Mouse (Mus musculus): ENCODE measurements around the gene Myh13. TPM values are rescaled to one million over a fixed set of nuclear protein-coding genes. Genes with fewer than 3 reads are reported as not detected.

Myh13 gene
- polyA plus RNA-seq, 1 experiment from 2014 or later, result 0.20 TPM

GRCm38 (mm10) chr11:67353011-67353410, 31.6 kb downstream of the Myh13 start:
- 67% methylated on average over 4 of the region's 4 CpGs for WGBS
- no peak overlapping the region for H3K27ac ChIP-seq (ENCODE audit: low read depth, low read length)
- no peaks in the 10 kb centered on the region for H3K36me3 ChIP-seq (ENCODE audit: control insufficient read depth, insufficient read depth, low read length)
- H3K27me3 ChIP-seq (ENCODE audit: control insufficient read depth, insufficient read depth, low read length), result no peaks in the 10 kb centered on the region
- H3K4me2 ChIP-seq (ENCODE audit: low read depth, low read length), result no peak overlapping the region
- H3K4me3 ChIP-seq (ENCODE audit: low read depth, low read length), result no peak overlapping the region
- no peaks in the 10 kb centered on the region for H3K4me1 ChIP-seq (ENCODE audit: control insufficient read depth, insufficient read depth, low read length)
- H3K9ac ChIP-seq (replicated peaks; ENCODE audit: low read depth, low read length), result no peak overlapping the region
- no peak for ATAC-seq (ENCODE audit: low read depth)
- no peaks in the 10 kb centered on the region for H3K9me3 ChIP-seq (ENCODE audit: control insufficient read depth, low read length)

GRCm38 (mm10) chr11:67358031-67358430, 36.6 kb downstream of the Myh13 start:
- no peaks in the 10 kb centered on the region for H3K36me3 ChIP-seq (ENCODE audit: control insufficient read depth, insufficient read depth, low read length)
- WGBS, result 79% methylated on average over 10 of the region's 10 CpGs

GRCm38 (mm10) chr11:67362236-67362635, 40.8 kb downstream of the Myh13 start:
- Histone ChIP-seq H3K4me1 (ENCODE audit: control insufficient read depth, insufficient read depth, low read length) (no peaks in the 10 kb centered on the region), H3K4me3 (ENCODE audit: low read depth, low read length) (no peak overlapping the region), H3K27me3 (ENCODE audit: control insufficient read depth, insufficient read depth, low read length) (no peaks in the 10 kb centered on the region), H3K4me2 (ENCODE audit: low read depth, low read length) (no peak overlapping the region), H3K36me3 (ENCODE audit: control insufficient read depth, insufficient read depth, low read length) (no peaks in the 10 kb centered on the region), H3K27ac (ENCODE audit: low read depth, low read length) (no peak overlapping the region), H3K9ac (replicated peaks; ENCODE audit: low read depth, low read length) (no peak overlapping the region), H3K9me3 (ENCODE audit: control insufficient read depth, low read length) (no peaks in the 10 kb centered on the region)
- 81% methylated on average over 3 of the region's 3 CpGs for WGBS
- ATAC-seq (ENCODE audit: low read depth), result no peak

More at GRCm38 (mm10) chr11:67358031-67358430, 36.6 kb downstream of the Myh13 start:
- no peak for ATAC-seq (ENCODE audit: low read depth)
- Histone ChIP-seq H3K27ac (ENCODE audit: low read depth, low read length) (no peak overlapping the region), H3K4me2 (ENCODE audit: low read depth, low read length) (no peak overlapping the region), H3K9ac (replicated peaks; ENCODE audit: low read depth, low read length) (no peak overlapping the region), H3K27me3 (ENCODE audit: control insufficient read depth, insufficient read depth, low read length) (no peaks in the 10 kb centered on the region), H3K4me1 (ENCODE audit: control insufficient read depth, insufficient read depth, low read length) (no peaks in the 10 kb centered on the region), H3K9me3 (ENCODE audit: control insufficient read depth, low read length) (no peaks in the 10 kb centered on the region), H3K4me3 (ENCODE audit: low read depth, low read length) (no peak overlapping the region)

GRCm38 (mm10) chr11:67364551-67364950, 43.1 kb downstream of the Myh13 start:
- Histone ChIP-seq H3K27ac (ENCODE audit: low read depth, low read length) (no peak overlapping the region), H3K27me3 (ENCODE audit: control insufficient read depth, insufficient read depth, low read length) (no peaks in the 10 kb centered on the region), H3K36me3 (ENCODE audit: control insufficient read depth, insufficient read depth, low read length) (no peaks in the 10 kb centered on the region), H3K4me1 (ENCODE audit: control insufficient read depth, insufficient read depth, low read length) (no peaks in the 10 kb centered on the region), H3K9me3 (ENCODE audit: control insufficient read depth, low read length) (no peaks in the 10 kb centered on the region), H3K9ac (replicated peaks; ENCODE audit: low read depth, low read length) (no peak overlapping the region), H3K4me3 (ENCODE audit: low read depth, low read length) (no peak overlapping the region), H3K4me2 (ENCODE audit: low read depth, low read length) (no peak overlapping the region)
- no peak for ATAC-seq (ENCODE audit: low read depth)
- 91% methylated on average over 12 of the region's 12 CpGs for WGBS

- Histone ChIP-seq H3K4me3 (ENCODE audit: low read depth, low read length) (no peak overlapping the region), H3K4me1 (ENCODE audit: control insufficient read depth, insufficient read depth, low read length) (no peaks in the 10 kb centered on the region), H3K36me3 (ENCODE audit: control insufficient read depth, insufficient read depth, low read length) (no peaks in the 10 kb centered on the region), H3K27ac (ENCODE audit: low read depth, low read length) (no peak overlapping the region), H3K9ac (replicated peaks; ENCODE audit: low read depth, low read length) (no peak overlapping the region), H3K4me2 (ENCODE audit: low read depth, low read length) (no peak overlapping the region), H3K27me3 (ENCODE audit: control insufficient read depth, insufficient read depth, low read length) (no peaks in the 10 kb centered on the region), H3K9me3 (ENCODE audit: control insufficient read depth, low read length) (no peaks in the 10 kb centered on the region)
- no peak for ATAC-seq (ENCODE audit: low read depth)
- WGBS, result 97% methylated on average over 14 of the region's 14 CpGs
These were observed 43.7 kb downstream of the Myh13 start for GRCm38 (mm10) chr11:67364986-67365721.

- Histone ChIP-seq H3K36me3 (ENCODE audit: control insufficient read depth, insufficient read depth, low read length) (no peaks in the 10 kb centered on the region), H3K4me3 (ENCODE audit: low read depth, low read length) (no peak overlapping the region), H3K9ac (replicated peaks; ENCODE audit: low read depth, low read length) (no peak overlapping the region), H3K4me1 (ENCODE audit: control insufficient read depth, insufficient read depth, low read length) (no peaks in the 10 kb centered on the region), H3K27ac (ENCODE audit: low read depth, low read length) (no peak overlapping the region), H3K4me2 (ENCODE audit: low read depth, low read length) (no peak overlapping the region), H3K9me3 (ENCODE audit: control insufficient read depth, low read length) (no peaks in the 10 kb centered on the region), H3K27me3 (ENCODE audit: control insufficient read depth, insufficient read depth, low read length) (no peaks in the 10 kb centered on the region)
- WGBS, result 56% methylated on average over 9 of the region's 9 CpGs
- ATAC-seq (ENCODE audit: low read depth), result no peak
These were observed 45.5 kb downstream of the Myh13 start for GRCm38 (mm10) chr11:67366936-67367335.

- Histone ChIP-seq H3K9me3 (ENCODE audit: control insufficient read depth, low read length) (no peaks in the 10 kb centered on the region), H3K36me3 (ENCODE audit: control insufficient read depth, insufficient read depth, low read length) (no peaks in the 10 kb centered on the region), H3K4me3 (ENCODE audit: low read depth, low read length) (no peak overlapping the region), H3K27me3 (ENCODE audit: control insufficient read depth, insufficient read depth, low read length) (no peaks in the 10 kb centered on the region), H3K27ac (ENCODE audit: low read depth, low read length) (no peak overlapping the region), H3K4me1 (ENCODE audit: control insufficient read depth, insufficient read depth, low read length) (no peaks in the 10 kb centered on the region), H3K4me2 (ENCODE audit: low read depth, low read length) (no peak overlapping the region), H3K9ac (replicated peaks; ENCODE audit: low read depth, low read length) (no peak overlapping the region)
- ATAC-seq (ENCODE audit: low read depth), result no peak
- 49% methylated on average over 2 of the region's 2 CpGs for WGBS
These were observed 51.9 kb downstream of the Myh13 start for GRCm38 (mm10) chr11:67373333-67373732.

- no peak overlapping the region for H3K9ac ChIP-seq (replicated peaks; ENCODE audit: low read depth, low read length)
- no peak for ATAC-seq (ENCODE audit: low read depth)
- H3K4me2 ChIP-seq (ENCODE audit: low read depth, low read length), result no peak overlapping the region
- peaks cover 8% of the 10 kb centered on the region for H3K4me1 ChIP-seq (ENCODE audit: control insufficient read depth, insufficient read depth, low read length)
- H3K9me3 ChIP-seq (ENCODE audit: control insufficient read depth, low read length), result no peaks in the 10 kb centered on the region
- H3K36me3 ChIP-seq (ENCODE audit: control insufficient read depth, insufficient read depth, low read length), result no peaks in the 10 kb centered on the region
- H3K27ac ChIP-seq (ENCODE audit: low read depth, low read length), result no peak overlapping the region
- H3K4me3 ChIP-seq (ENCODE audit: low read depth, low read length), result no peak overlapping the region
- no peaks in the 10 kb centered on the region for H3K27me3 ChIP-seq (ENCODE audit: control insufficient read depth, insufficient read depth, low read length)
These were observed 54.9 kb downstream of the Myh13 start for GRCm38 (mm10) chr11:67376308-67376707.

GRCm38 (mm10) chr11:67379703-67380510, 58.4 kb downstream of the Myh13 start:
- H3K36me3 ChIP-seq (ENCODE audit: control insufficient read depth, insufficient read depth, low read length), result no peaks in the 10 kb centered on the region
- H3K9ac ChIP-seq (replicated peaks; ENCODE audit: low read depth, low read length), result no peak overlapping the region
- H3K9me3 ChIP-seq (ENCODE audit: control insufficient read depth, low read length), result no peaks in the 10 kb centered on the region
- no peak overlapping the region for H3K4me3 ChIP-seq (ENCODE audit: low read depth, low read length)
- no peak overlapping the region for H3K27ac ChIP-seq (ENCODE audit: low read depth, low read length)
- no peak for ATAC-seq (ENCODE audit: low read depth)
- H3K4me1 ChIP-seq (ENCODE audit: control insufficient read depth, insufficient read depth, low read length), result peaks cover 8% of the 10 kb centered on the region
- H3K27me3 ChIP-seq (ENCODE audit: control insufficient read depth, insufficient read depth, low read length), result no peaks in the 10 kb centered on the region
- 7% methylated on average over 10 of the region's 10 CpGs for WGBS
- H3K4me2 ChIP-seq (ENCODE audit: low read depth, low read length), result no peak overlapping the region

All from neural tube, embryonic 14.5 days (tissue).